Mouse (Mus musculus): ENCODE measurements around the gene Nasp. TPM values are rescaled to one million over a fixed set of nuclear protein-coding genes. Genes with fewer than 3 reads are reported as not detected.

Gene Nasp
- polyA plus RNA-seq, 1 experiment from 2014 or later, result 201 TPM

DNA sequence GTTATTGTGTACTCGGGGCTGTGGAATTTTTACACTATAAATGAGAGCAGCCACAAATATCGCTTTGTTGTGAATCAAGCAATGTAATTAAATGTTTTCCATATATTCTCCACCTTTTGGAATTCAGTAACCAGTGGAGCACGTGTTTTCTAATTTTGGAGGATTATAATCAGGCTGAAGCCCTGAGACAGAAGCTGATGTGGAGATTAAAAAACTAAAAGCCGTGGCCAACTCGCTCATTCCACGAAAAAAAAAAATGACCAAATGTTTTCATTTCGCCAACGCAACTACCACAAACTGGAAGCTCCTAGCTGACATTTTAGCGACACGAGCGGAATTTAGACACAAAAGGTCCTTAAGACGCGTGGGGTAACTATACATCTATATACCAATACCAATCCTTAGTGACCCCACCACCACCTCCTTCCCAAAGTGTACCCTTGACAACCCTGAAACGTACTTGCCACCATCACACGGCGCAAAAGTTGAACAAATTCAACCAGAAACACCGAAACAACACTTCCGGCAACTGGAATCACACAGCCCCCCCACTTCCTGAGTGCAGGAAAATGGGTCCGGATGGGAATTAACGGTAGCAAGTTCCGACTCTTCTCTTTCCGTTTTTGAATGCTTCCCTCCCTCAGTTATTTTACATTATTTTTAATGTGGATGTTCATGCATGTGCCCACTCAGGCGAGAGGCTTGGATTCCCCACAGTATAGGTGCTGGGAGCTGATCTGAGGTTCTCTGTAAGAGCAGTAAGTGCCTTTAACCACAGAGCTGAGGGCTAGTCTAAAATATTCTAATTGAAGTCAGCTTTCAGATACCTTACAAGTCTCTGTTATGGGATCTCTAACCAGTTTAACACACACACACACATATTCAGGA, 72.1 kb downstream of the Nasp start, which contains the start of gene Tmem69:
Gene Tmem69, minus strand, starts transcription at position 524 of the 888 bp plus-strand sequence.
- peak within 1 kb of the TSS; percentile 91 for H3K27ac ChIP-seq
- peaks cover 11% of the 10 kb centered on the region for H3K36me3 ChIP-seq (ENCODE audit: poor library complexity, severe bottlenecking)
- H3K9me3 ChIP-seq (replicated peaks), result no peaks in the 10 kb centered on the region
- no peak for ATAC-seq
- H3K4me3 ChIP-seq, result peak within 1 kb of the TSS; percentile 91
- peaks cover 34% of the 10 kb centered on the region for H3K4me1 ChIP-seq
- no peaks in the 10 kb centered on the region for H3K27me3 ChIP-seq
- peak within 1 kb of the TSS; percentile 79 for H3K4me2 ChIP-seq
- peak within 1 kb of the TSS; percentile 75 for H3K9ac ChIP-seq
- WGBS, result 4% methylated on average over 23 of the region's 23 CpGs

DNA sequence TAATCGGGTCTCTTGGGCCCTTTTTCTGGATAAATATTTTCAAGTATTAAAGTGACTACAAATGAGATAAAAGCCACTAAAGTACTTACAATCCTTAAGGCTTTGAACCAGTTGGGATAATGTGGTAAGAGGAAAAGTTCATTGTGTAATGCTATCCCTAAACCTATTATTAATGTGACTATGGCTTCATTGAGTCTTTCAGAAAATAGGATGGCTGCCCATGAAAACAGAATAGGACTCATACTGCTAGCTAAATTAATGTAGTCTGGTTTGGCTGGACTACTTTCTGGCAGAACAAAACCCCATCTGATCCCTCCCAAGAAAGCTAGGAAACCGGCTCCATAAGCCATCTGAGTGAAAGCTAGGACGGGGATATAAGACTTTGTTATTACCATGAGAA, 74.7 kb downstream of the Nasp start:
- no peak overlapping the region for H3K27ac ChIP-seq
- no peak overlapping the region for H3K4me2 ChIP-seq
- no peak overlapping the region for H3K4me3 ChIP-seq
- 84% methylated on average over 3 of the region's 3 CpGs for WGBS
- peaks cover 10% of the 10 kb centered on the region for H3K4me1 ChIP-seq
- ATAC-seq, result no peak
- no peaks in the 10 kb centered on the region for H3K27me3 ChIP-seq
- no peak overlapping the region for H3K9ac ChIP-seq
- H3K9me3 ChIP-seq (replicated peaks), result no peaks in the 10 kb centered on the region
- H3K36me3 ChIP-seq (ENCODE audit: poor library complexity, severe bottlenecking), result peaks cover 11% of the 10 kb centered on the region

Other genes starting within 250 kb of the Nasp start
- gene Mast2, start 163.8 kb downstream of the Nasp start, polyA plus RNA-seq (2015; fragmentation: Nextera tagmentation; extraction: Ambion mirVana), result 29.8 and 32.4 TPM in 2 replicates
- 19.8 and 21.0 TPM in 2 replicates for gene Ipp, start 120.4 kb downstream of the Nasp start, polyA plus RNA-seq (2015; fragmentation: Nextera tagmentation; extraction: Ambion mirVana)
- 24.5 and 26.7 TPM in 2 replicates for gene Tmem69, start 72.0 kb downstream of the Nasp start, polyA plus RNA-seq (2015; fragmentation: Nextera tagmentation; extraction: Ambion mirVana)
- 24.5 and 25.3 TPM in 2 replicates for gene Gpbp1l1, start 70.3 kb downstream of the Nasp start, polyA plus RNA-seq (2015; fragmentation: Nextera tagmentation; extraction: Ambion mirVana)
- 2.9 and 4.5 TPM in 2 replicates for gene Ccdc17, start 31.3 kb downstream of the Nasp start, polyA plus RNA-seq (2015; fragmentation: Nextera tagmentation; extraction: Ambion mirVana)
- 657 and 694 TPM in 2 replicates for gene Akr1a1, start 23.7 kb upstream of the Nasp start, polyA plus RNA-seq (2015; fragmentation: Nextera tagmentation; extraction: Ambion mirVana)
- gene Prdx1, start 57.6 kb upstream of the Nasp start, polyA plus RNA-seq (2015; fragmentation: Nextera tagmentation; extraction: Ambion mirVana), result 809 and 818 TPM in 2 replicates
- gene Mmachc, start 80.5 kb upstream of the Nasp start, polyA plus RNA-seq (2015; fragmentation: Nextera tagmentation; extraction: Ambion mirVana), result 31.4 and 34.2 TPM in 2 replicates
- 26.1 and 27.0 TPM in 2 replicates for gene Ccdc163, start 80.6 kb upstream of the Nasp start, polyA plus RNA-seq (2015; fragmentation: Nextera tagmentation; extraction: Ambion mirVana)
- 5.3 and 5.8 TPM in 2 replicates for gene Tesk2, start 93.0 kb upstream of the Nasp start, polyA plus RNA-seq (2015; fragmentation: Nextera tagmentation; extraction: Ambion mirVana)
- 31.7 and 32.6 TPM in 2 replicates for gene Toe1, start 179.7 kb upstream of the Nasp start, polyA plus RNA-seq (2015; fragmentation: Nextera tagmentation; extraction: Ambion mirVana)
- gene Mutyh, start 179.8 kb upstream of the Nasp start, polyA plus RNA-seq (2015; fragmentation: Nextera tagmentation; extraction: Ambion mirVana), result 14.8 and 16.6 TPM in 2 replicates
- gene Hpdl, start 193.8 kb upstream of the Nasp start, polyA plus RNA-seq (2015; fragmentation: Nextera tagmentation; extraction: Ambion mirVana), result 0.85 and 0.94 TPM in 2 replicates
- gene Zswim5, start 249.4 kb upstream of the Nasp start, polyA plus RNA-seq (2015; fragmentation: Nextera tagmentation; extraction: Ambion mirVana), result 12.8 TPM in 2 replicates